Mouse (Mus musculus) Patski (cell line): ENCODE measurements at regions not wholly inside any gene's neighbourhood (a gene's known extent, or its start where the extent isn't known, plus 50 kb on each side); places are given as distances from the start of the nearest gene placed in this dataset.
"Not testable (repeated sequence)": the region's sequence is repeated elsewhere in the genome, so short reads cannot be mapped to it uniquely, and the experiment has no call there.

Experiments used
- ATAC-seq: fragments of 100-300 bp; one replicate; pipeline ENCODE4 v1.8.0; 2021
- CTCF ChIA-PET: fragments of 350-600 bp; sonication (Branson Sonifier 250); formaldehyde crosslinking; loops from one replicate; lab custom pipeline; 2022; ENCODE audit warnings: inconsistent platforms; lab: Charles Lee
- POLR2A ChIA-PET: fragments of 350-600 bp; sonication (Branson Sonifier 250); formaldehyde crosslinking; loops from one replicate; lab custom pipeline; 2022; ENCODE audit warnings: antibody characterized with exemption, inconsistent platforms; lab: Charles Lee
- DNase-seq: peaks from one replicate; pipeline ENCODE4 v3.0.0-alpha.2; 2011; ENCODE audit warnings: low read depth, low spot score
- H3K27me3 ChIP-seq: fragments of 371-371 bp; one replicate; pipeline ENCODE4 v1.5.1; 2021
- CTCF ChIP-seq: fragments of 100-300 bp; IDR thresholded peaks from one replicate; pipeline ENCODE4 v1.5.1; 2021
- in situ Hi-C: fragments of 300-500 bp; cut with MboI; formaldehyde crosslinking; loops from 3 replicates; pipeline ENCODE4 v1.11.1; 2018; ENCODE audit warnings: low pct_unique_long_range_greater_than_20kb, mixed read lengths

DNA sequence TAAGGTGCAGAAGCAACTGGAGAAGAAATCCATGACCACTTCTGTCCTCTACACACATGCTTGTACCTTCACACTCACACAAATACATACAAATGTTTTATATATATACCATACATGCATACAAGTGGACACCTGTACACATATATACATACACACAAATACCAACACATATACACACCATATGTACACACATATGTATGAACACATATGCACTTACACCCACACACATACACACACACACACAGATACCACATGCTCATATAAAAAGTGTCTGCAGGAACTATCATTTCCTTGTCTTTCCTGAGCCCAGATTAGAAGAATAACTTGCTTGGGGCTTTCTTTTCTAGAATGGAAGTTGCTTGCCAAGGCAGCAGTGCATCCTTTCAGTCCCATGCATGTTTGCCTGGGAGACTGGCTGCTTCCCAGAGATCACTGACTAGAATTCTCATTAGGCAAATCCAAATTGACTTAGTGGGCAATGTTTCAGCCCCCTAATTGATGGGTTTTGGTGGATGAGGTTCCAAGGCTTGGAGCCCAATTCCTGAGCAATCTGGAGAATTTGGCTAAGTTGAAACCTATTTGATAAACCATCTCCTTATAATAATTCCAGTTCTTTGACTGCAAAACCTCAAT lies 169.2 kb upstream of the Hddc2 start:
- DNase-seq (no peak), ATAC-seq (no peak)
- no peaks in the 10 kb centered on the region for H3K27me3 ChIP-seq
- POLR2A ChIA-PET, result no interaction called here
- in situ Hi-C loops, result no loop called here
- TF ChIP-seq CTCF, result no peak
- CTCF ChIA-PET, result no interaction called here

- no peaks in the 10 kb centered on the region for H3K27me3 ChIP-seq
- in situ Hi-C loops, result no loop called here
- ATAC-seq, result no peak
- no peak for DNase-seq
- TF ChIP-seq CTCF, result no peak
- ChIA-PET CTCF (no interaction called here), POLR2A (no interaction called here)
Observed at GRCm38 (mm10) chr10:31144489-31144872, 168.7 kb upstream of the Hddc2 start.

DNA sequence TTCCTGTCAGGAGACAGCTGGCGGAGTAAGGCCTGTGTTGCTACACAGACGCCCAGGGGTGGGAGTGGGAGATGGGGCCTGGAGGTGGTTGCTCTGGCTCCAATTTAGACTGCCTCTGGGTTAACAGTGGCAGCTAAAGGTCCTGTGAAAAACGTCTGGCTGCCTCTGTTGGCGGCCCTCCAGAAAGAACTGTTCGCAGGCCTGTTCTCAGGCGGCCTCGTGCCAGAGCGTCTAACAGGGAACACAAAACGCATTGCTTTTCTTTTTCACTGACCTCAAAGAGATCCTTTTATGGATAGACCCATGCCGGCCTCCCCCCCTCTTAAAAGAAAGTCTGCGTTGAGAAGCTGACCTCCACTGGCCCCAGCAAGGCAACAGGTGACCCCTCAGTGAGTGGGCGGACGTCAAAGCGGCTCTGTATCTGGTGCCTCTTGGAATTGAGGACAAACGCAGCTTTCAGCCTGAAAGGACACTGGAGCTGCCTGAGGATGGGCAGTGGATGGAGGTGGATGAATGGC lies 140.0 kb upstream of the Hddc2 start:
- ATAC-seq, result no peak
- CTCF ChIA-PET, result no interaction called here
- POLR2A ChIA-PET, result no interaction called here

GRCm38 (mm10) chr10:31189577-31189976 lies 123.6 kb upstream of the Hddc2 start:
- DNase-seq (no peak), ATAC-seq (no peak)
- H3K27me3 ChIP-seq, result peaks cover 8% of the 10 kb centered on the region
- CTCF ChIA-PET, result no interaction called here
- in situ Hi-C loops, result no loop called here
- POLR2A ChIA-PET, result no interaction called here
- no peak for TF ChIP-seq CTCF

More for the DNA sequence above, 140.0 kb upstream of the Hddc2 start:
- H3K27me3 ChIP-seq, result no peaks in the 10 kb centered on the region
- in situ Hi-C loops, result no loop called here
- no peak for DNase-seq
- TF ChIP-seq CTCF, result no peak

- H3K27me3 ChIP-seq, ATAC-seq, CTCF ChIA-PET, DNase-seq, in situ Hi-C loops: not testable (repeated sequence)
- POLR2A ChIA-PET, result interaction anchor here (0.8 kb wide), 1 partner anchor 10 kb away, joined by 9 read pairs; no protein-coding TSS in a partner anchor
Observed at GRCm38 (mm10) chr10:31212164-31212563, 101.0 kb upstream of the Hddc2 start.

DNA sequence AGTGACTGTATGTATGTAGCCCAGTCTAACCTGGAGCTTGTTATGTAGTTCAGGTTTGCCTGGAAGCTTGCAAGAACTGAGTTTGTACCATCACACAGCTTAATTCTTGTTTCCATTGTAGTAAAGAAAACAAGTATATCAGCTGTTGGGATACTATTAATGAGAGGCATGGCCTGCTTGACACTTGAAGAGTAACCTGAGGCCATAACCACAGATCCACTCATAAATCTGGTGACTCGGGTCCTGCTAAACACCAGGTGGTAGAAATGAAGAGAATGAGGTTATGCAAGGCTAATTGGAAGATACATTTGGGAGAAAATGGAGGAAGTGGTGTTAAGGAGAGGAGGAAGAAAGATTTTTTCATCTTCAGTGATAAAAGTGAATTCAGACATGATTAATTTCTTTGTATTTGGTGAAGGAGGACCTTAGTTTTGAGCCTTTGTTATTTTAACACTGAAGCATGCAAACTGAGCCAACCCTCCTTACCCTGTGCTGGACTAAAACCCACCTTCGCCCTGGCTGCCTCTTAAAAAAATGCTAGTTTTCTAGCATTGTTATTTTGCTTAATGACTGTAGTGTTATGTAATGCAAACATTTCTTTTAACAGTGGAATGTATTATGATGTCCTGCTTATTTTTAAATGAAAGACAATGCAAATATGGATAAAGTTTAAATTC lies 100.3 kb upstream of the Hddc2 start:
- no peak for ATAC-seq
- no peak for DNase-seq
- CTCF ChIA-PET, result no interaction called here

DNA sequence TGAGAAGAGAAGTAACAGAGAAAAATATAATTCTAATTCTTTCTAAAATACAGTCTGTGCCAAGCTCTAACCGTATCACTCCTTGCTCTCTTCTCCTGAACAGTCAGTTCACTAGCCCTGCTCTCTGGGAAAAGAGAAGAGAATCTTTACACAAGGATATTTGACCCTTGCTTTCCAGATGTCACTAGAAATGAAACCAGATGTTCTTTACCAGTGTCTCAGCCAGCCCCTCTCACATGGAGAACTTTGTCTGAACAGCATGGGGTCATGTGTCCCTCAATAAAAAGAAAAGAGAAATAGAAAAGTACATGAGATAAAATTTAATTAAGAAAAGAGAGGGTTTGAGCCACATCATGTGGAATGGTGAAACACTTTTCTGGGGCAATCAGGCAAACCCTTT lies 91.3 kb upstream of the Hddc2 start:
- in situ Hi-C loops, result no loop called here
- peaks cover 14% of the 10 kb centered on the region for H3K27me3 ChIP-seq
- no peak for TF ChIP-seq CTCF
- ATAC-seq (no peak), DNase-seq (no peak)
- CTCF ChIA-PET, result interaction anchor here (1.3 kb wide), 1 partner anchor 78 kb away, joined by 3 read pairs; no protein-coding TSS in a partner anchor
- POLR2A ChIA-PET, result interaction anchor here (1.0 kb wide), 1 partner anchor 10 kb away, joined by 9 read pairs; no protein-coding TSS in a partner anchor

More for the DNA sequence above, 100.3 kb upstream of the Hddc2 start:
- POLR2A ChIA-PET, result no interaction called here
- no peak for TF ChIP-seq CTCF
- in situ Hi-C loops, result no loop called here
- H3K27me3 ChIP-seq, result peaks cover 3% of the 10 kb centered on the region

- ATAC-seq, result no peak
- no peak for DNase-seq
- TF ChIP-seq CTCF, result no peak
- CTCF ChIA-PET, result no interaction called here
- POLR2A ChIA-PET, result no interaction called here
- in situ Hi-C loops, result no loop called here
- H3K27me3 ChIP-seq, result peaks cover 8% of the 10 kb centered on the region
Observed at GRCm38 (mm10) chr10:31229078-31229477, 84.1 kb upstream of the Hddc2 start.

- no peak for TF ChIP-seq CTCF
- no peak for DNase-seq
- no peak for ATAC-seq
- ChIA-PET CTCF (interaction anchor here (1.0 kb wide), 1 partner anchor 20 kb away, joined by 3 read pairs; no protein-coding TSS in a partner anchor), POLR2A (no interaction called here)
- H3K27me3 ChIP-seq, result no peaks in the 10 kb centered on the region
- in situ Hi-C loops, result no loop called here
Observed at GRCm38 (mm10) chr10:31242442-31242966, 70.7 kb upstream of the Hddc2 start.

- no peak for TF ChIP-seq CTCF
- no peak for ATAC-seq
- H3K27me3 ChIP-seq, result no peaks in the 10 kb centered on the region
- ChIA-PET POLR2A (no interaction called here), CTCF (interaction anchor here (1.3 kb wide), 1 partner anchor 11 kb away, joined by 3 read pairs; no protein-coding TSS in a partner anchor)
- DNase-seq, result no peak
- in situ Hi-C loops, result no loop called here
Observed at GRCm38 (mm10) chr10:31252584-31253381, 60.4 kb upstream of the Hddc2 start.
